Mouse (Mus musculus) mammary gland, adult 2 months (tissue): ENCODE results near the gene Fibp. TPM values are rescaled to one million over a fixed set of nuclear protein-coding genes. Genes with fewer than 3 reads are reported as not detected.

Experiments
- polyA plus RNA-seq: library from polyadenylated mRNA; depleted of rRNA; stranded (reverse); fragments of >200 nt; gene quantifications from 2 replicates; pipeline ENCODE4 v1.2.3, GENCODE M21; 2012; ENCODE audit warnings: low replicate concordance; rRNA removed

Fibp gene
- 106 and 133 TPM in 2 replicates for polyA plus RNA-seq

DNA sequence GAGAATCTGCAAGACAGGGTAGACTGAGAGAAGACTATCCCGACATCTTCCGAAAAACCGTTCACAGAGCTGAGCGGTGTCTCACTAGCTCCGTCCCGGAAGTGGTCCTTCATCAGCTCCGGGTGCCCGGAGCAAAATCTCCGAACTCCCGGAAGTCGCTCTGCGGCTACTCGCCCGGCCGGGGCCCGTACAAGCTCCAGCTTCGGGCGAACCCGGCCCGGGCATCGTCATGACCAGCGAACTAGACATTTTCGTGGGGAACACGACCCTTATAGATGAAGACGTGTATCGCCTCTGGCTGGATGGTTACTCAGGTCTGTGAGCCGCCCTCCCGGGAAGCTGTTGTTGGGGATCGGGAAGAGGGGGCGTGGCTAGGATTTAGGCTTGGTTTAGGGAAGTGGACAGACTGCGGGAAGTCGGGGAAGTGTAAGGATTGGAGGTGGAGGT, at the start of gene Fibp:
TSS of gene Fibp (plus strand) at position 151 of the 447 bp plus-strand sequence.

DNA sequence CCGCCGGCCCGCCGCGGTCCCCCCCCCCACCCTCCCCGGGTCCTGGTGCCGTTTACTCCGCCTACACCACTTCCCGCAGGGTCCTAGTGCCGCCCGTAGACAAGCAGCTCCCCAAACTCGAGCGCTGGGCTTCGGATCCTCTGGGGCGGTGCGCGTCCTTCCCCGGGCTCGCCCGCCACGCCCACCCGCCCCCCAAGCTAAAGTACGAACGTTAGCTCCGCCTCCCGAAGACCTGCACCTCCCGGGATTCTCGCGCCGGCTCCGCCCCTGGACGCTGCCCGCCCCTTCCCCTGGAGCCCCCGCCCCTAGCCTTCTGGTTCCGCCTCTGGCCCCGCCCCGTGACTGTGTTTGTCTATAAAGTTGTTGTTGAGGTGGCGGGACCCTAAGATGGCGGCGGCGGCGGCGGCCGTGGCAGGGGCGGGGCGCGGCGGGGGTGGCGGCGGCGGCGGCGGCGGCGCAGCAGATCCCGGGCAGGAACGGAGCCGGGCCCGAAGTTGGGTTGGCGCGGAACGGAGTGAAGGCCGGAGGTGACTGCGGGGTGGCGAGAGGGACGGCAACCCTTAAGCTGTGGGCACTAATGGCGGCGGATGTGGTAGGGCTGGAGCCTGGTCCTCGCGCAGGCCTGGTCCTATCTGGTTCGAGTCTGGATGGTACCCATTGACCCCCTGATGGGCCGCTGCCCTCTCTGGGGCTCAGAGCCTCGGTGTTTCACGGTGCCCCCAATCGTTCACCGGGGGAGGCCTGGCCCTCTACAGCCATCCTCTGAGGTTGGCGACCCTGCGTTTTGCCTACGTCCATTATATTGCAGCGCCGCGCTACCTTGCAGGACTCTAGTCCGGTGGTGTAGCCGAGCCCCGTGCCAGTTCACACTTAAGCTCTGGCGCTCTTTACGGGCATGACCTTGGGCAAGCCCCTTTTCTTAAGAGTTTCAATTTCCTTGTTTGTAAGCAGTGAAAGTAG, 35.4 kb upstream of the Fibp start, which contains the start of the genes Drap1 and AI837181:
TSS of gene Drap1 (minus strand) at position 198 of the 960 bp plus-strand sequence.
TSS of gene AI837181 (plus strand) at position 363 of the 960 bp plus-strand sequence.

DNA sequence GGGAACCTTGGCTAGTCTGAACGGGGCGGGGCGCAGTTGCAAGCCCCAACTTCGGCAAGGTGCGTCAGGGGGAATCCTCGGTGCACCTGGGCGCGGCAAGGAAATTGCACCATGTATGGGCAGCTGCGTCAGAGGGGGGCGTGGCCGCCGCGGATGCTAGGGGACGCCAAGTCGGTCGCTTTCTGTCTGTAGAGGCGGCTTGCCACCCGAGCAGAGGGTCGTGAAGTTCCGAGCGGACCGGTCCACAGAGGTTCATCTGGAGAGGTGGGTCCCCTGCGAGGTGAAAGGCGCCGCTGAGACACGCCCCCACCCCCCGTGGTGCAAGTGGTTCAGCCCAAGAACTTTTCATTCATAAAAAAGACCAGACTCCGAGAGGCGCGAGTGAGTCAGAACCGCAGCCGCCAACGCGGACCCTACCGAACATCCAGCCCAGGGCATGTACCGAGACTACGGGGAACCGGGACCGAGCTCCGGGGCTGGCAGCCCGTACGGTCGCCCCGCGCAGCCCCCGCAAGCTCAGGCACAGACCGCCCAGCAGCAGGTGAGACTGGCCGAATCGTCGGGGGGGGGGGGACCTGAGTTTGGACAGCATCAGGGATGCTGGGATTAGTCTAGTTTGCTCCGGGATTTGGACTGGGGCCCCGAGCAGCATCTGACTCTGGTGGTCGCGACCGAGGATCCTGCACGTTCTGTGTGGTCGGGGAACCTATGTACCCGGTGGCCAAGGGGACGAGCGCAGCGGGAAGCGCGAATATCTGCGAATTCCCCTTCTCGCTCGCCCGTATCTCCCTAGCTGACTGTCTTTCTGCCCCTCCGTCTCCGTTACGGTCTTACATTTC, 12.7 kb upstream of the Fibp start, which contains the start of gene Fosl1:
TSS of gene Fosl1 (plus strand) at position 33 of the 839 bp plus-strand sequence.

DNA sequence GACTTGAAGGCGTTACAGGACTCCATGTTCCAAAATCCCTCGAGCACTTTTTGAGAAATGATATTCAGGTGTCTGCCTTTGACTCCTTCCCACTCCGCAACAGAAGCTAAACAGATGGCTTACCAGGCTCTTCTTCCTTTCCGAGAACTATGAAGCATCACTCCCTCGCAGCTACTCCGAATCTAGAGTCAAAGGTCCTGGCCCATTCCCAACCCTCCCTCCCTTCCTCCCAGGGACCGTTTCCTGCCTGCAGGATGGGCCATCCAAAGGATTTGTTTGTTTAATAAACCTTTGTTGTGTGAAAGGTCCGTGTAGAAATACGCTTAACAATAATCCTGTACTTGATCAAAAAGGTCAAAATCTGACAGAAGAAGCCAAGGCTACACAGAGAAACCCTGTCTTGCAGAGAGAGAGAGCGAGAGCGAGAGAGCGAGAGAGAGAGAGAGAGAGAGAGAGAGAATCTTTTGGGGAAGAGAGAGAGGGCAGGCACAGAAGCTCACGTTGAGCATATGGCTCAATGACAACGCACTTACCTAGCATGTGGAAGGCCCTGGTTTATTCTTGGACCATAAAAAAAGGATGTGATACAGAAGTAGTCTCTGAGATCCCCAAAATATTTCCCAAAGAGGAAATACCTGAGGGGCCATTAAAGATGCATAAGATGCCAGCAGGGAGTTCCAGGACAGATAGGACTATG, 2.5 kb upstream of the Fibp start, which contains the start of gene Ccdc85b:
TSS of gene Ccdc85b (minus strand) at position 149 of the 697 bp plus-strand sequence.

DNA sequence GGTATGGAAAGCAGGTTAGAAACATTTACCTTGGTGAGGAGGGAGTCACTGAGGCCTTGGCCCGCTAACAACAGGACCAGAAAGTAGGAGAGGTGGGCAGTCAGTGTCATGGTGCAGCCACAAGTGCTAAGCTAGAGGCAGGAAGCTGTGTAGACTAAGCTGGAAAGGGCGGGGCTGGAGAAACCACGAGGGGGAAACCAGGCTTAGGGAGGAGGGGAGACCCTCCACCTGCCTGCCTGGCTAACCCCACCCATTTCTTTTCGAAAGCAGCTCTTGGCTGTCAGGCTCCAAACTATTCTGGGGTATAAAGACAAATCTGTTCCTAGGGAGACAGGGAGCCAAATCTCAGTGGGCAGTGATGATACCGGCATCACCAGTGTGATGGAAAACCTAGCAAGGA, 8.0 kb downstream of the Fibp start, which contains the start of gene Ctsw:
TSS of gene Ctsw (minus strand) at position 134 of the 400 bp plus-strand sequence.

DNA sequence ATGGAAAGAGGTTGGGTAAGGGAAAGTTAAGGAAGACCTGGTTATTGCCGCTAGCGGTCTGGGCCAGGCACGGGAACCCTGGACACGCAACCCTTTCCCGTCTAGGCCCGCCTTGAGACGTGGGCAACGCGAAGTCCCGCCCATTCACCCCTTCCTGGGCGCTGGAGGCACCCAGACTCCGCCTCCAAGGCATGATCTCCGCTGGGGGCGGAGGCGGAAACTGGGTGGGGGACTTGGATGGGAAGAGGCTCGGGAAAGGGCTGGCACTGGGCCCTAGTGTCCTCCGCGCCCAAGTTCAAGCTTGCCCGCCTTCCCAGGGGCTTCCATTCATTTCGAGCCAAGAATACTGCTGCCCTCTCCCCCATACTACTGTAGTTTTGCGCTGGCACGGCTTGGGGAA, 13.3 kb downstream of the Fibp start, which contains the start of gene Efemp2:
TSS of gene Efemp2 (plus strand) at position 235 of the 400 bp plus-strand sequence.

DNA sequence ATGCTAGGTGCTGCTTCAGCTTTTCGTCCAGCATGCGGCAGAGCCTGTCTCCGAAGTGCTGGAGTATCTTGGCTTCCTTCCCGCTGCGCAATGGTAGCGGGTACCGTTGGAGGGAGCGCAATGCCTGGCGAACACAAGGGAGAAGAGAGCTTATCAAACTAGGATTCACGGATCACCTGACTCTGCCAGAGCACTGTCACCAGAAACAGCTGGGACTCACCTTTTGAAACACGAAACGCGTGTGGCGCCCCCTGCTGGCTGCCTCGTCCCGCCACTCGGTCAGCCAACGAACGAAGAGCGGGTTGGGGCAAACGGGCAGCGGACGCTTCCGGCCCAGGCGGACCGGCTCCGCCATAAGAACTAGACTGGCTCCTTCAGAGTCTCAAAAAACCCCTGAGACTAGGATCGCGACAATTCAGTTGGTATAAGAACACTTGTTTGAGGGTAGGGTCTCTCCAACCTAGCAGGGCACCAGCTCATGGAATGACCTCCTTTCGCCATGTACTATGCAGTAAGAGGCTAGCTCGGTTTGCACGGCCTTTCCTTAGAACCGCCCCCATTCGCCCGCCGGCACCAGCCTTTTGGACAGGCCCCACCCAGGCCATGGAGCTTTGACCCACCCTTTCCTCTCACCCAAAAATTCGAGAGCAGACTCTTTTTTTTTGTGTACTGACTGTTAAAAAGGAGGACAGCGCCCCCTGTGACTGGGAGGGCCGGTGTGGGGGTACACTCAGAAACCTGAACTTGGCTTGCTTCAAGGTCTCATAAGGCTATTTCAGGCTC, 27.5 kb downstream of the Fibp start, which contains the start of gene Mus81:
TSS of gene Mus81 (minus strand) at position 635 of the 783 bp plus-strand sequence.

DNA sequence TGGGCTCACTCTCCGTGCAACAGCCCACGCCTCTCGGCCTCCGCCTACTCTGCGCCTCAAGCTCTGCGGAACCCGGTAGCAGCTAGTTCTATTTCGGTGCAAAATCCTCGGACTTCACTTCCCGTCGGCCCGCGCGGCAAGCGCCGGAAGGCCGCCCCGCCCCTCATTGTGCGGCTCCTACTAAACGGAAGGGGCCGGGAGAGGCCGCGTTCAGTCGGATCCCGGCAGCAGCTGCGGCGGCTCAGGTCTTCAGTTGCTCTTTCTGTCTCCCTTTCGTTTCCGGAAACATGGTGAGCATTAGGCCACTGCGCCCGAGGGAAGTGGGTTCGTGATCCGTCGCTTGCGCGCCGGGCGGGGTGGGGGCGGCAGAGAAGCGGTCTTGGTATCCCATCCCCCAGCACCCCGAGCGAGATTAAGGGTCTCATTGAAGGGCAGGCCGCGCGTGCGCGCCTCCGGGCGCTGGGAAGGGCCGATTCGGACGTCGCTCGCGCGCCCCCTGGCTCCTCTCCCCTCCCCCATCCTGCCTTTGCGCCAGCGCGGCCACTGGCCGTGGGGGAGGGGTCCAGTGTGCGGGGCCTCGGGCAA, 30.0 kb downstream of the Fibp start, which contains the start of gene Cfl1:
TSS of gene Cfl1 (plus strand) at position 143 of the 585 bp plus-strand sequence.

DNA sequence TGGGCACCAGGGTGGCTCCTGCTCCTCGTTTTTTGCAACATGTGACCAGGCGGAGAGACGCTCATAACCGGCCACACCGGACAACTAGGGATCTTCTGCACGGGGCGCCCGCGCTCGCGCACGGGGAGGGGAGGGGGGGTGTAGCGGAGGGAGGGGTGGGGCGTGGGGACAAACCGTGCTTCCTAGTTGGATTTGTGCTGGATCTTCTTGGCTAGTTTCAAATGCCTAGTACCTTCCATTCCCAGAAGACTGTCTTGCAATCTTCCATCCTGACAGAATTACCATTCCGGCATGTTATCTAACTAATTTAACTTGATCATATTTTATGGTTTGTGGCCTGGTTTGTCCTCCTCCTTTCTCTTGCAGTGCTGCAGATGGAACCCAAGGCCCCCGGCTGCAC, 43.3 kb downstream of the Fibp start, which contains the start of gene 1700020D05Rik:
TSS of gene 1700020D05Rik (minus strand) at position 101 of the 400 bp plus-strand sequence.

DNA sequence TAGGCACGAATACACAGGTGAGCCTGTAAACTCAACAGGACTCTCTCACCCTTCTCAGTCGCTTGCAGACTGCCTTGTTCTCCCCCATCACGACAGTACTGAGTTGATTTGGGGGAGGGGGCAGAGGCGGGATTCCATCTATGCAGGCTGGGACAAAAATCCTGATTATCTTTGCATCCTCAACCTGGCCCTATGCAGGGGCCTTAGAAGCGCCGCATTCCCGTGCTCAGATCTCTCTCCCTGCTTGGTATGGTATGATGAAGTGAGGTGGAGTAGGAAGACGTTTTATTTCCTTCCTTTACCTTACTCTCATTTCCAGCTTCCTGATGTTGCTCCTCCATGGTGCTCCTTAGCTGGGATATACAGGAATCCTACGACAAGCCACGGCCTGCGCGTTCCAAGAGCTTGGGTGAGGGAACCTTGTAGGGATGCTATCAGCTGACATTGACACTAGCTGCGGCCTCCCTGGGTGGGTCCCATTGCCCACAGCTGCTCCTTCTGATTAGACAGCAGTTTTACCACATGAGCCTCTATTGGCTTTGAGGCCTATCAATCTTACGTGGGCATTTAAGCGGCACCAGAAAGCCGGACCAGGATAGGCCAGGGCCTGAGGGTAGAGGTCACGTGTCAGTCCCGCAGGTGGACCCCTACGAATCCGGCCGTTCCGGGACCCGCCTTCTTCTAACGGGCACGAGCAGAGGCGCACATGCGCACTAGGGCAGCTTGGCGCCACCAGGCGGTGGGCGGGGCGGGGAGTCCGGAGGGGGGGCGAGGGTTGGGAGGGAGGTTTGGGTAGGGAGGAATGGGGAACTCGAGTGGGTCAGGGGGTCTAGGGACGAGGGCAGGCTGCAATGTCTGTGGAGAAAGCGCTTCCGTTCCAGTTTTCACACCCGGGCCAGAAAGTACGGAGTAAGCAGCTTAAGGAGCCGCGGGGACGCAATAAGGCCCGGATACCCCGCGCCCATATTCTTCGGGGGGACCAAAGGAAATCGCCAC, 49.9 kb downstream of the Fibp start, which contains the start of gene Snx32:
TSS of gene Snx32 (minus strand) at position 508 of the 996 bp plus-strand sequence.

Other genes starting within 250 kb of the Fibp start
- gene Pacs1, start 187.5 kb upstream of the Fibp start, polyA plus RNA-seq, result 40.7 and 52.1 TPM in 2 replicates
- 79.2 and 128 TPM in 2 replicates for gene Sf3b2, start 165.2 kb upstream of the Fibp start, polyA plus RNA-seq
- 0.04 and 0.36 TPM in 2 replicates for gene Gal3st3, start 162.3 kb upstream of the Fibp start, polyA plus RNA-seq
- not detected in 2 replicates for gene Catsper1, start 124.9 kb upstream of the Fibp start, polyA plus RNA-seq
- gene Cst6, start 111.0 kb upstream of the Fibp start, polyA plus RNA-seq, result 4.1 and 142 TPM in 2 replicates
- gene Eif1ad, start 93.9 kb upstream of the Fibp start, polyA plus RNA-seq, result 14.3 and 25.0 TPM in 2 replicates
- gene Banf1, start 93.4 kb upstream of the Fibp start, polyA plus RNA-seq, result 85.0 and 196 TPM in 2 replicates
- 13.2 and 16.5 TPM in 2 replicates for gene Sart1, start 71.9 kb upstream of the Fibp start, polyA plus RNA-seq
- not detected in 2 replicates for gene Tsga10ip, start 58.1 kb upstream of the Fibp start, polyA plus RNA-seq
- 111 and 116 TPM in 2 replicates for gene Drap1, start 35.6 kb upstream of the Fibp start, polyA plus RNA-seq
- gene AI837181, start 35.5 kb upstream of the Fibp start, polyA plus RNA-seq, result 112 and 118 TPM in 2 replicates
- gene Fosl1, start 13.1 kb upstream of the Fibp start, polyA plus RNA-seq, result 0.13 and 0.75 TPM in 2 replicates
- gene Ccdc85b, start 2.7 kb upstream of the Fibp start, polyA plus RNA-seq, result 5.0 and 11.5 TPM in 2 replicates
- 27.5 and 30.7 TPM in 2 replicates for gene Ctsw, start 7.9 kb downstream of the Fibp start, polyA plus RNA-seq
- gene Efemp2, start 13.3 kb downstream of the Fibp start, polyA plus RNA-seq, result 96.9 and 98.4 TPM in 2 replicates
- 47.4 and 58.4 TPM in 2 replicates for gene Mus81, start 27.8 kb downstream of the Fibp start, polyA plus RNA-seq
- 576 and 751 TPM in 2 replicates for gene Cfl1, start 29.8 kb downstream of the Fibp start, polyA plus RNA-seq
- 1.1 and 1.7 TPM in 2 replicates for gene 1700020D05Rik, start 43.2 kb downstream of the Fibp start, polyA plus RNA-seq
- gene Snx32, start 49.9 kb downstream of the Fibp start, polyA plus RNA-seq, result 11.3 and 16.3 TPM in 2 replicates
- gene Ovol1, start 100.0 kb downstream of the Fibp start, polyA plus RNA-seq, result 2.4 and 2.5 TPM in 2 replicates
- 11.5 and 27.2 TPM in 2 replicates for gene Ap5b1, start 107.4 kb downstream of the Fibp start, polyA plus RNA-seq
- 35.9 and 66.4 TPM in 2 replicates for gene Rnaseh2c, start 141.3 kb downstream of the Fibp start, polyA plus RNA-seq
- gene Kat5, start 149.6 kb downstream of the Fibp start, polyA plus RNA-seq, result 50.4 and 55.5 TPM in 2 replicates
- gene Rela, start 176.9 kb downstream of the Fibp start, polyA plus RNA-seq, result 102 and 116 TPM in 2 replicates
- 130 and 371 TPM in 2 replicates for gene Sipa1, start 203.1 kb downstream of the Fibp start, polyA plus RNA-seq
- 73.1 and 141 TPM in 2 replicates for gene Map3k11, start 228.1 kb downstream of the Fibp start, polyA plus RNA-seq
- gene Pcnx3, start 228.3 kb downstream of the Fibp start, polyA plus RNA-seq, result 137 and 266 TPM in 2 replicates
- 0.83 and 0.94 TPM in 2 replicates for gene Kcnk7, start 243.8 kb downstream of the Fibp start, polyA plus RNA-seq